Mouse (Mus musculus): Measurements from ENCODE around the gene Angel2.

DNA sequence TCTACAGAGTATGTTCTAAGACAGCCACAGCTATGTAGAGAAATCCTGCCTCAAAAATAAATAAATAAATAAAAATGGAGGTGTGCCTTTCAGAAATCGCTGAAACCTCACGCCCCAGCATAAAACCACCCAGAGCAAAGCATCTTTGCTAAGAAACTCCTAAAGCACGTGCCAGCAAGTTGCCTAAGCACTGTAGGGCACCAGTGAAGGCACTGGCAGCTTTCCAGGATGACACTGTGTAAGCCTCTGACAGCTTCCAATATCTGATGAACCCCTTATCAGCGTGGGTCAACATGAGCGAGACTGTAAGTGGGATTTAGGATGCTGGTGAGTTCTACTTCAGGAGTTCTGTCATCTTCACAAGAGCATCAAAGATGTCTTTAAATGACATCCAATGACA is 26.1 kb downstream of the Angel2 start:
- TF ChIP-seq CTCF (IDR thresholded peaks at IDR 0.05; ENCODE audit: low read depth) (no peak), EP300 (IDR thresholded peaks at IDR 0.05; ENCODE audit: low read depth) (no peak)
